ENCODE assay signal across 24 mouse cellular contexts in genomic region chr12:84438697-84439096, GRCm38 (mm10).
"Had no signal": no experiment of that assay in that cellular context is flagged by ENCODE, and none has a peak within 500 bp of the region (broad histone marks: within the 10 kb centered on the region; RNA-seq: fewer than 3 reads in every experiment).

No protein-coding gene starts in this region.

- DNase-seq: cerebellum, adult 9-11 months; cerebellum, postnatal 10 days; cerebellum, postnatal 14 days; cerebellum, postnatal 25 days; cerebellum, postnatal 36 days; embryo, embryonic 11 days; forebrain, postnatal 0 days; gastrocnemius, adult 2 months; gastrocnemius, postnatal 10 days; gastrocnemius, postnatal 14 days; gastrocnemius, postnatal 25 days; gastrocnemius, postnatal 36 days; heart, adult 18-20 months; heart, adult 2 months had no signal

- H3K9me3 ChIP-seq: embryonic facial prominence, embryonic 10.5 days; embryonic facial prominence, embryonic 12.5 days; embryonic facial prominence, embryonic 13.5 days; embryonic facial prominence, embryonic 15.5 days; forebrain, embryonic 10.5 days; forebrain, embryonic 12.5 days; forebrain, embryonic 13.5 days; forebrain, embryonic 15.5 days; heart, embryonic 10.5 days had no signal

- H3K9ac ChIP-seq: embryonic facial prominence, embryonic 12.5 days; embryonic facial prominence, embryonic 13.5 days; embryonic facial prominence, embryonic 15.5 days; forebrain, embryonic 12.5 days; forebrain, embryonic 13.5 days; forebrain, embryonic 15.5 days; forebrain, postnatal 0 days had no signal

- H3K4me3 ChIP-seq: embryonic facial prominence, embryonic 10.5 days; embryonic facial prominence, embryonic 12.5 days; embryonic facial prominence, embryonic 13.5 days; embryonic facial prominence, embryonic 15.5 days; erythroblast, embryonic 14.5 days; forebrain, embryonic 10.5 days; forebrain, embryonic 12.5 days; forebrain, embryonic 13.5 days; forebrain, embryonic 15.5 days; gastrocnemius, adult 2 months; heart, adult 2 months; heart, embryonic 10.5 days had no signal

- H3K4me1 ChIP-seq: embryonic facial prominence, embryonic 10.5 days; embryonic facial prominence, embryonic 12.5 days; embryonic facial prominence, embryonic 13.5 days; embryonic facial prominence, embryonic 15.5 days; forebrain, embryonic 10.5 days; forebrain, embryonic 12.5 days; forebrain, embryonic 13.5 days; forebrain, embryonic 15.5 days; heart, embryonic 10.5 days had no signal

- H3K36me3 ChIP-seq: embryonic facial prominence, embryonic 10.5 days; embryonic facial prominence, embryonic 12.5 days; forebrain, embryonic 10.5 days; forebrain, embryonic 12.5 days had no signal

- H3K27me3 ChIP-seq: embryonic facial prominence, embryonic 12.5 days; embryonic facial prominence, embryonic 13.5 days; embryonic facial prominence, embryonic 15.5 days; forebrain, embryonic 12.5 days; forebrain, embryonic 13.5 days; forebrain, embryonic 15.5 days had no signal

- H3K27ac ChIP-seq: embryonic facial prominence, embryonic 10.5 days; embryonic facial prominence, embryonic 12.5 days; embryonic facial prominence, embryonic 13.5 days; embryonic facial prominence, embryonic 15.5 days; forebrain, embryonic 10.5 days; forebrain, embryonic 12.5 days; forebrain, embryonic 13.5 days; forebrain, embryonic 15.5 days; gastrocnemius, adult 2 months; heart, adult 2 months; heart, embryonic 10.5 days had no signal
